Mouse (Mus musculus) neural tube, embryonic 12.5 days (tissue): ENCODE data around the gene Ntm. TPM values are rescaled to one million over a fixed set of nuclear protein-coding genes. Genes with fewer than 3 reads are reported as not detected.
A peak's percentile ranks its signal among the peaks of the same experiment; 100 is the strongest.

Source experiments
- ATAC-seq: fragments of 200-750 bp; cut with Nextera tagmentation; 2 replicates; pipeline ENCODE4 v1.8.0; 2017; ENCODE audit warnings: low read depth, mild to moderate bottlenecking, moderate TSS enrichment, moderate library complexity; ENCODE audit not compliant: low FRiP score
- H3K27ac ChIP-seq: fragments of 300-500 bp; sonication (generic); 2 replicates; pipeline ENCODE4 v1.5.1; 2016
- H3K27me3 ChIP-seq: fragments of 300-500 bp; sonication (generic); replicated peaks from 2 replicates; pipeline ENCODE4 v1.6.1; 2016; ENCODE audit warnings: mild to moderate bottlenecking
- H3K36me3 ChIP-seq: fragments of 300-500 bp; sonication (generic); 2 replicates; pipeline ENCODE4 v1.6.1; 2016; ENCODE audit warnings: mild to moderate bottlenecking
- H3K4me1 ChIP-seq: fragments of 300-500 bp; sonication (generic); 2 replicates; pipeline ENCODE4 v1.6.1; 2016
- H3K4me2 ChIP-seq: fragments of 300-500 bp; sonication (generic); replicated peaks from 2 replicates; pipeline ENCODE4 v1.6.1; 2016; ENCODE audit warnings: mild to moderate bottlenecking
- H3K4me3 ChIP-seq: fragments of 300-500 bp; sonication (generic); 2 replicates; pipeline ENCODE4 v1.5.1; 2016
- H3K9ac ChIP-seq: fragments of 300-500 bp; sonication (generic); 2 replicates; pipeline ENCODE4 v1.6.1; 2016; ENCODE audit warnings: mild to moderate bottlenecking
- H3K9me3 ChIP-seq: fragments of 300-500 bp; sonication (generic); 2 replicates; pipeline ENCODE4 v1.6.1; 2016; ENCODE audit warnings: mild to moderate bottlenecking
- WGBS: fragments of 180-500 bp; shearing (Covaris S2); methylation state at CpG from one replicate; pipeline ENCODE4 v1.1.7; 2016; 5-methylcytosine and 5-hydroxymethylcytosine counted together
- polyA plus RNA-seq: library from polyadenylated mRNA; unstranded; fragments of >200 nt; fragmentation: Nextera tagmentation; extraction: Ambion mirVana; gene quantifications from 2 replicates; pipeline ENCODE4 v1.2.1, GENCODE M21; 2016

Ntm gene
- polyA plus RNA-seq, 1 experiment from 2014 or later, result 68.6 TPM

DNA sequence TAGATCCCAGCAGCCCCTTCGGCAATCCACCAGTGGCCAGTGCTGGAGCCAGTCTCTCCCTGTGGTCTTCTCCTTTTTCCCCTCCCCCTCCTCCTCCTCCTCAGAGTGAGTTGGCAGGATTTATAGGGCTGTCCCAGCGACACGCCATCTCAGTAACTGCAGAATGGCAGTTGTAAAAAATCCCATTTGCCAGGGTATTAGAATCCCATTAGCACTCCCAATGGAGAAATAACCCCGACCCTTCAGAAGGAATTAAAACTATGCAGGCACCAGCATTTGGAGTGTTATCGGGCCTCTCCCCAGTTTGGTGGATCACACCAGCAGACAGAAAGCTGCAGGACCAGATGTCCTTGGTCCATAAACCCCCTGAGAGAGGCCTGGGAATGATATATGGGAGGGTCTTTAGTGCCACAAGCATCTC lies 135.7 kb downstream of the Ntm start:
- H3K9me3 ChIP-seq, result no peaks in the 10 kb centered on the region
- ATAC-seq, result peak; percentile 86
- no peak overlapping the region for H3K9ac ChIP-seq
- WGBS, result 4% methylated on average over 5 of the region's 5 CpGs
- H3K27ac ChIP-seq, result no peak overlapping the region
- no peaks in the 10 kb centered on the region for H3K27me3 ChIP-seq
- H3K4me2 ChIP-seq, result no peak overlapping the region
- H3K4me1 ChIP-seq, result peaks cover 20% of the 10 kb centered on the region
- no peak overlapping the region for H3K4me3 ChIP-seq
- no peaks in the 10 kb centered on the region for H3K36me3 ChIP-seq

DNA sequence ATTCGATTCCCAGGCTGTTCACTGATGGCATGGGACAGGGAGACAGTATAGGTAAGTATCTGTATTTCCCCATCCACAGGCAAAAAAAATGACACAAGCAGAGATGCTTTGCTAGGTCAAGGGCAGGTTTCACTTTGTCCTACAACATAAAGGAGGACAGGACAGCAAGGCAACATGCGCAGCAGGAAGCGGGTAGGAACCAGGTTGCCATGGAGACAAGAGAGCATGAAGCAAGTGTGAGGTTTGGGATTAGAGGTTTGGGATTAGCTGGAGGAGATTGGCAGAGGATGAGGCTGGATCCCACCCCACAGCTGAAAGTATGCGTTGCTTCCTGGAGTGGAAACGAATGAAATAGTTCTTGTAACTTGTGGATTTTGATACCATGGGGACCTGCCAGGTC lies 137.7 kb downstream of the Ntm start:
- ATAC-seq, result no peak
- no peaks in the 10 kb centered on the region for H3K9me3 ChIP-seq
- 84% methylated on average over 5 of the region's 5 CpGs for WGBS

DNA sequence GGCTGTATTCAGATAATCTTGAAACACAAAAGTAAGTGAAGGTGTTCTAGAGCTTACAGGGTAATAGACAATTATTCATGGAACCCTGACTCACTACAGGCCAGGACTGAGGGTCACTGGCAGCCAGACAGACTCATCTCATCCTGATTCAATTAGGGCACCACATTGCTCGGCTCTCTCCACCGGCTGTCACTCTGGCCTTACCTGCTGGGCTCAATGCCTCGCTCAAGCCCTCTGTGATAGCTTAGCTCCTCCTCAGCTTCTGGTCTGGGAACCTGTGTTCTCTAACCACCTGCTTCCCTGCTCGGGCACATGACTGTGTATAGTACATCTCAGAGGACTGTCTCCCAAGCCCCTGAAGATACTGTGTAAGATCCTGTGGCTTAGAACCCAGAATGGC lies 139.2 kb downstream of the Ntm start:
- no peak overlapping the region for H3K4me3 ChIP-seq
- peaks cover 13% of the 10 kb centered on the region for H3K4me1 ChIP-seq
- H3K4me2 ChIP-seq, result no peak overlapping the region
- 89% methylated on average over 4 of the region's 4 CpGs for WGBS
- H3K9me3 ChIP-seq, result no peaks in the 10 kb centered on the region
- ATAC-seq, result no peak
- H3K36me3 ChIP-seq, result no peaks in the 10 kb centered on the region
- H3K27ac ChIP-seq, result no peak overlapping the region
- no peak overlapping the region for H3K9ac ChIP-seq
- no peaks in the 10 kb centered on the region for H3K27me3 ChIP-seq

More for the DNA sequence above, 137.7 kb downstream of the Ntm start:
- Histone ChIP-seq H3K36me3 (no peaks in the 10 kb centered on the region), H3K27me3 (no peaks in the 10 kb centered on the region), H3K27ac (no peak overlapping the region), H3K9ac (no peak overlapping the region), H3K4me3 (no peak overlapping the region), H3K4me1 (peaks cover 13% of the 10 kb centered on the region), H3K4me2 (no peak overlapping the region)

DNA sequence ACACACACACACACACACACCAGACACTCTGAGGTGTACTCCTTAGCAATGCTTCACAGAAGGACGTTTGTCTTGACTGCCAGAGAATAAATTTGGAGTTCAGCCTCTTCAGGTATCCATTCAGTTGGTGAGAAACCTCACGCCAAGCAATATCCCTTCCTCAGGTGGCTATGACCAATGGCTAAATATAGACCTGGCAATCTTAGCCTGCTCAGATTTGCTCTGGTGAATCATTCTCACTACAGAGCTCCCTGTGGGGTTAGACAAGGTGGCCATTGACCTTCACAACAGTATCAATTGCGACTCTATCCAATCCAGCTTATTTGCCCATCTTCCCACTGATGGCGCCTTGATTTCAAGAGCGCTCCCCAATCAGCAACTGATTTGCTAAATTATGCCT lies 150.3 kb downstream of the Ntm start:
- no peaks in the 10 kb centered on the region for H3K36me3 ChIP-seq
- no peaks in the 10 kb centered on the region for H3K27me3 ChIP-seq
- no peaks in the 10 kb centered on the region for H3K9me3 ChIP-seq
- no peak overlapping the region for H3K4me2 ChIP-seq
- no peak overlapping the region for H3K27ac ChIP-seq
- no peak for ATAC-seq
- peaks cover 1% of the 10 kb centered on the region; the same call in 1 of the 2 replicates for H3K4me1 ChIP-seq
- no peak overlapping the region for H3K9ac ChIP-seq
- H3K4me3 ChIP-seq, result no peak overlapping the region
- WGBS, result 84% methylated on average over 5 of the region's 5 CpGs

DNA sequence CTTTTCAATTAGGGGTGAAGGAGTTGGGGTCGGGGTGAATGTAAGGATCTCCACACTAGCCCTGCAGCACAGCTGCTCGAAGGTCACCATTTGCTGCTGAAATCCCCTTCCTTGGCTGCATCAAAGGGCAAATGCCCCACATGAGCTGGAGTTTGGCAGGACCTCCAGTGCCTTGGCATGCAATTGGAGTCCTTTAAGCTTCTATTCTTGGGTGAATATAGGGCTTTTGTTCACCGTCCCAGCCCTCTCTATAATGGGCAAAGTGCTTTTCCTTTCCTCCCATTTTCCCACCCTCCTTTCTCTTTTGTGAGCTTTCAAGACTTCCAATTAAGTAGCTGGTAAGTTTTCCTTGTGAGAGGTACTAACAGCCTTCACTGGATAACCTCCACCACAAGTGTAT lies 156.2 kb downstream of the Ntm start:
- H3K4me2 ChIP-seq, result no peak overlapping the region

DNA sequence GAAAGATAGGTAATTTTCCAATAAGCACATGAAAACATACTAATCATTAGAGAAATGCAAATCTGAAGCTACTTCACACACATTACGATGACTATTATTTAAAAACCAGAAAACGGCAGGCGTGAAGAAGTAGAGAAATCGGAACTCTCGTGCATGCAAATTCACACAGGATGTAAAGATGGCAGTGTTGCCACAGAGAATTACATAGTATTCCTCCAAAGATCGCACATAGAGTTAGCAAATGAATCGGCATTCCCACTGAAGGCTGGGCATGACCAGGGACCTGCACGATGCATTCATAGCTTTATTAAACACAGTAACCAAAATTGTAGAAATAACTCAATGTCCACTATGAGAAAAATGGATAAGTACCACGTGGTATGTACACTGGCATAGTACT lies 158.5 kb downstream of the Ntm start:
- Histone ChIP-seq H3K36me3 (no peaks in the 10 kb centered on the region), H3K9ac (no peak overlapping the region), H3K27ac (no peak overlapping the region), H3K4me1 (peaks cover 25% of the 10 kb centered on the region), H3K27me3 (no peaks in the 10 kb centered on the region), H3K4me3 (no peak overlapping the region), H3K4me2 (no peak overlapping the region), H3K9me3 (no peaks in the 10 kb centered on the region)
- 88% methylated on average over 9 of the region's 9 CpGs for WGBS
- no peak for ATAC-seq

More for the DNA sequence above, 156.2 kb downstream of the Ntm start:
- no peaks in the 10 kb centered on the region for H3K27me3 ChIP-seq
- no peaks in the 10 kb centered on the region for H3K36me3 ChIP-seq
- H3K27ac ChIP-seq, result no peak overlapping the region
- H3K9ac ChIP-seq, result no peak overlapping the region
- no peaks in the 10 kb centered on the region for H3K9me3 ChIP-seq
- no peak for ATAC-seq
- no peak overlapping the region for H3K4me3 ChIP-seq
- 9% methylated on average over 3 of the region's 3 CpGs for WGBS
- H3K4me1 ChIP-seq, result peaks cover 24% of the 10 kb centered on the region

DNA sequence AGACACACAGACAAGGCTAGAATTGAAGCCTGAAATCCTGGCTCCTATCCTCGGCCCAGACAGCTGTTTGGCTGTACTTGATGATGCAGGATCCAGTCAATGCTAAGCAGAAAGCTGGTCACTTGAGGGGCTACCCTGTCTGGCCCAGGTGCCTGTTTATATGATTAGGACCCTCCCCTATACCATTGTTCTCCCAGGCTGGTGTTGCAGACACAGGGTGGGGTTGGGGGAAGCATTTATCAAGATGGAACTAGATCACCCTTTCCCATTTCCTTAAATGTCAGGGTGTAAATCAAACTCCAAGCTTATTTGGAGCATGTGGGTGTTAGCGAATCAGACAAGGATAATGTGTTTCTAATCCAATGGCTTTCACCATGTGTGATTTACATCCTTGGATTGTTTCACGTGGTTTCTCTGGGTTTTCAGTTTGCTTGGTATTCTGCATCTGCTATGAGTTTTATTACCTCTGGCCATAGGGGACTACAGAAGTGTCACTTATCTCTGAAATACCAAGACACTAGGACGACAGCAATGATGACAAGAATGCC lies 159.1 kb downstream of the Ntm start:
- H3K4me1 ChIP-seq, result peaks cover 25% of the 10 kb centered on the region
- no peaks in the 10 kb centered on the region for H3K27me3 ChIP-seq
- peak overlapping the region; percentile 1; the same call in 1 of the 2 replicates for H3K27ac ChIP-seq
- 22% methylated on average over 4 of the region's 4 CpGs for WGBS
- H3K9ac ChIP-seq, result no peak overlapping the region
- H3K4me3 ChIP-seq, result no peak overlapping the region
- no peaks in the 10 kb centered on the region for H3K9me3 ChIP-seq
- no peaks in the 10 kb centered on the region for H3K36me3 ChIP-seq
- 0 out of 2 replicates have a peak, but pooled peaks have one; percentile 14 for ATAC-seq
- no peak overlapping the region for H3K4me2 ChIP-seq

DNA sequence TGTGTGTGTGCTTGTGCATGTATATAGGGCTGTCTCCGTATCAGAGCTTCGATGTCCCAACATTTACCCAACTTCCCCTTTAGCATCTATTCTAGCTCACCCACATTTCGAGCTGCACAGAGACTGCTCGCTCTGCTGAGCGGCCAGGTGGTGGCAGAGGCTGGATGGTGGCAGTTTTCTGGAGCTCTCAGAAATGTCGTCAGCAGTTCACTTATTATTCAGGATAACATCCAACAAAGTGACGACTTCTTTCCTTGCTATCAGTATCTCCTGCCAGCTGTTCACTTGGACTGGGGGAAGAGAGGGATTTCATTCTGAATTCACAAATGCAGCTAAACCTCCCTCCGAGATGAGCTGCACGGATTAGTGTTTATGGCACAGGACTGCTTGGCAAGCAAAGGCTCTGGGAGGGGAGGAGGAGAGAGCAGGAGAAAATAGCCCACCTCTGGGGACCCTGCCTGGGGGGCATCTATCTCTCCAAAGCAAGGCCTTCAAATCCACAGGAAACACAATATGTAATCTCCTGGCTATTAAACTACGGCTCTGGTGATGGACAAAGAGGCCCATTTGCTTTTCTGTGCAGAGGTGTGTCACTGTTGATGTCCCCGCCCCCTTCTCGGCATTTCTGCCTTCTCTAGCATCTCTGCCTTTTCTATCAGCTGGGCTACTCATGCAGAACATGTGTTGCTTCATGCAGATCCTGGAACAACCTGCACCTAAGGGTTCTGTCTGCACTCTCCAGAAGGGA lies 159.8 kb downstream of the Ntm start:
- Histone ChIP-seq H3K4me2 (peak overlapping the region; percentile 18; the same call in 1 of the 2 replicates), H3K27me3 (no peaks in the 10 kb centered on the region), H3K4me3 (no peak overlapping the region), H3K27ac (peak overlapping the region; percentile 1), H3K36me3 (no peaks in the 10 kb centered on the region), H3K9me3 (no peaks in the 10 kb centered on the region), H3K9ac (no peak overlapping the region), H3K4me1 (peaks cover 25% of the 10 kb centered on the region)
- WGBS, result 31% methylated on average over 12 of the region's 12 CpGs
- peak; percentile 51 for ATAC-seq

DNA sequence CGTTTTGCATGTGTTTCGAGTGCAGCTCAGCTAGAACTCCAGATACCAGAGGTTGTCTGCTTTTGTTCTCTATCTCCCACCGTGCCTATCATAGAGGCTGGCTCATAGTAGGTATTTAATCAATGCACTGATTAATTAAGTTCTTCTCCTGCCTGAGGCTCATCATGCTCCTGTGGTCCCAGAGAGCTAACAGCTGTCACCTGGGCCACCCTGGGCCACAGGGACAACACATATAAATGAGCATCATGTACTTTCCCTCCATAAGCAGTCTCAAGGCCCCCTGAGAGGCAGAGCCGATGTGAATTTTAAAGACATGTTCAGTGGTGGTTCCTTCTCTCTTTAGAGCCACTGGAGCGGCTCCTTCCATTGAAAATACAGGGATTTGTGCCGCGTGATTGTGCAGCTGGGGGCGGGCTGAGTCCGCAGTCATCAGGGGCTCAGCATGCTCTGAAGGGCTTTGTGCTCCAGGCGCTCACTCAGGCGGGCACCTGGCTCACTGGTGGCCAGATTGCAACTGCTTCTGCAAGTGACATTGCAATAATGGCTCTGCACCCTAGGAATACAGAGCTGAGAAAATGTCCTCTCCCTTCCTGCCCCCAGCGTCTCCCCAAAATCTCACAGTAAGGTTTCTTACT lies 160.8 kb downstream of the Ntm start:
- 20% methylated on average over 12 of the region's 12 CpGs for WGBS

DNA sequence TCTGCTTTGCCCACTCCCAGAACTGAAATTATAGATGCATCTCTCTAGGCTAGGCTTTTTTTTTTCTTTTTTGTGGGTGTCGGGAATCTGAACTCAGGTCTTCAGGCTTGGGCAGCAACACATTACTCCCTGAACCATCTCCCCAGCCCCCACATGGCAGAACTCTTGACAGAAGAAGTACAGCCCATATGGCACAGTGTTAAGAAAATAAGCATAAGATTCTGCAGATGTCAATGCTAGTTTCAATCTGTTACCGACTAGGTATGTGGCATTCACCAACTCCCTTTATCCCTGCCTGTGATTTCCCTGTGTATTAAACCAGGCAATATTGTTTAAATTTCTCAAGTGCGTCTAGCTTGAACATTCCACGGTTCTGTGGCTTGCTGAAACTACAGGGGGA lies 166.7 kb downstream of the Ntm start:
- Histone ChIP-seq H3K4me1 (no peaks in the 10 kb centered on the region), H3K4me2 (no peak overlapping the region), H3K27ac (no peak overlapping the region), H3K27me3 (no peaks in the 10 kb centered on the region), H3K4me3 (no peak overlapping the region), H3K9me3 (no peaks in the 10 kb centered on the region), H3K36me3 (no peaks in the 10 kb centered on the region), H3K9ac (no peak overlapping the region)
- ATAC-seq, result no peak
- 78% methylated on average over 4 of the region's 4 CpGs for WGBS

More for the DNA sequence above, 160.8 kb downstream of the Ntm start:
- Histone ChIP-seq H3K9ac (no peak overlapping the region), H3K9me3 (no peaks in the 10 kb centered on the region), H3K4me2 (peak overlapping the region; percentile 18; the same call in 1 of the 2 replicates), H3K4me3 (no peak overlapping the region), H3K36me3 (no peaks in the 10 kb centered on the region), H3K4me1 (peaks cover 25% of the 10 kb centered on the region), H3K27me3 (no peaks in the 10 kb centered on the region), H3K27ac (no peak overlapping the region; the same call in 1 of the 2 replicates)
- peak; percentile 87 for ATAC-seq

DNA sequence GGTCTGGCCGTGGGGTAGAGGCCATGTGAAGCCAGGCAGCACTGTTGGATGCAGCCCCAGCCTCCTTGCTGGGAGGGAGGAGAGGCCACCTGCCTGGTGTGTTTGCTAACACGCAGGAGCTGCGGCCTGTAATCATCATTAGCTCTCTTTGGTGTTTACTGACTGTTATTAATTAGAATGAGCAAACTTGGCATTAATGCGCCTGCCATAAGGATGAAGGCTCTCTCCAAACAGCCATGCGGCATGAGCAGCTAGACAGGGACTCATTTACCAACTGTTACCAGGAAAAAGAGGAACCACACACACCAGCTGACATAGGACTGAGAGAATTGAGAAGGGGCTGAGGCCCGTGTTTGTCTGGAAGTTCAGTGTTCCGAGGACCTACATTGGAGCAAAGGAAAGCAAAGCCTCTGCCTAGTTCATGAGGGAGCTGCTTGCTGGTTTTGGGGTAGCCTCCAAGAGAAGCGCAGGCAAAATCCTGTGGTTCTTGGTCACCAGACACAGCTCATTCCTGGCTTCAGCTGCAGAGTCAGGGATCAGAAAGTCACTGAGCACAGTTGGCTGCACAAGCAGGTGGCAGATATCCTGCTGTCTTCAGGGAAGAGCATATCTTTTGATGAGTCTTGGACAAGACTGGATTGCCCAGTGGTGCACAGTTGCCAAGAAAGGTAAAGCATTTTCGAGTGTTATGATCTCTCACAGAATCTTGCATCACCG lies 171.6 kb downstream of the Ntm start:
- WGBS, result 70% methylated on average over 10 of the region's 10 CpGs
- H3K9ac ChIP-seq, result no peak overlapping the region
- H3K27ac ChIP-seq, result no peak overlapping the region
- H3K9me3 ChIP-seq, result no peaks in the 10 kb centered on the region
- no peaks in the 10 kb centered on the region for H3K4me1 ChIP-seq
- no peak overlapping the region for H3K4me3 ChIP-seq
- no peaks in the 10 kb centered on the region for H3K36me3 ChIP-seq
- H3K27me3 ChIP-seq, result no peaks in the 10 kb centered on the region
- H3K4me2 ChIP-seq, result no peak overlapping the region
- ATAC-seq, result no peak

DNA sequence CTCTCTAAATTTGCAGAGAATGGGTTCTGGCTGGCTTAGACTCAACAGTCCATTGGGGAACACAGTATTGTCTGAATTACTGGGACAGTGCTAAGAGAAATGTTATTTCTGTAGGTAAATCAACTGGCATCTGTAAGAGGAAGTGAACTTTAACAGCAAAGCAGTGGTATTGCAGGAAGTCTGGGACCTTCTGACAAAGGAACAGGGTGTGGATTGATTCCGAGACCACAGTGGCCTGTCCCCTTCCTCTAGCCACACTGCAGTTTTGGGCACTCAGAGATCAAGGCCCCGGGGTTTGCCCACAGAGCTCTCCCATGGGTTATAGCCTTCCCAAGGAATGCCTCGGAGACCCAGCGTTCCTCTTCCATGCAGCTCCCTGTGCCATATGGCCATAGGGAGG lies 172.9 kb downstream of the Ntm start:
- Histone ChIP-seq H3K36me3 (no peaks in the 10 kb centered on the region), H3K27ac (no peak overlapping the region), H3K4me3 (no peak overlapping the region), H3K9me3 (no peaks in the 10 kb centered on the region), H3K27me3 (no peaks in the 10 kb centered on the region), H3K4me1 (no peaks in the 10 kb centered on the region), H3K4me2 (no peak overlapping the region), H3K9ac (no peak overlapping the region)
- 75% methylated on average over 4 of the region's 4 CpGs for WGBS
- ATAC-seq, result no peak
